9 mouse cellular contexts compared by ENCODE assay signal in genomic region chr2:5730364-5730792, GRCm38 (mm10). TPM values are rescaled to one million over a fixed set of nuclear protein-coding genes. Genes with fewer than 3 reads are reported as not detected.
DNase-seq lines count a peak whose midpoint lies in the region; ATAC-seq lines count a peak whose summit lies in the region.
"Had no signal": no experiment of that assay in that cellular context is flagged by ENCODE, and none has a peak within 500 bp of the region (broad histone marks: within the 10 kb centered on the region; RNA-seq: fewer than 3 reads in every experiment).

No protein-coding gene starts in this region.

- H3K27ac ChIP-seq in heart, embryonic 15.5 days = no peak overlapping the region
- peak overlapping the region; percentile 65 for H3K27ac ChIP-seq in midbrain, embryonic 10.5 days (replicated peaks)
- H3K27ac ChIP-seq: midbrain, embryonic 12.5 days had no signal

- no peak overlapping the region for H3K9ac ChIP-seq in heart, embryonic 15.5 days
- H3K9ac ChIP-seq: midbrain, embryonic 12.5 days had no signal

- no peaks in the 10 kb centered on the region for H3K27me3 ChIP-seq in heart, embryonic 15.5 days
- H3K27me3 ChIP-seq in midbrain, embryonic 10.5 days (ENCODE audit: low read depth, poor library complexity, severe bottlenecking) = no peaks in the 10 kb centered on the region

- no peaks in the 10 kb centered on the region for H3K36me3 ChIP-seq in heart, embryonic 15.5 days
- H3K36me3 ChIP-seq in midbrain, embryonic 10.5 days = no peaks in the 10 kb centered on the region
- H3K36me3 ChIP-seq: midbrain, embryonic 12.5 days had no signal

- WGBS in heart, embryonic 15.5 days = 59% methylated on average over 15 of the region's 15 CpGs
- WGBS in midbrain, embryonic 10.5 days = 68% methylated on average over 15 of the region's 15 CpGs

- H3K4me3 ChIP-seq in heart, embryonic 15.5 days = no peak overlapping the region
- H3K4me3 ChIP-seq in midbrain, embryonic 10.5 days = no peak overlapping the region
- H3K4me3 ChIP-seq: midbrain, embryonic 12.5 days had no signal

- peak; percentile 46 for DNase-seq in layer of hippocampus, adult 11-12 months (ENCODE audit: low spot score)
- DNase-seq in layer of hippocampus, adult 9-10 months (ENCODE audit: low spot score) = no peak
- DNase-seq in adrenal gland, postnatal 25 days = peak; percentile 32
- no peak for DNase-seq in midbrain, embryonic 10.5 days (ENCODE audit: low spot score)
- DNase-seq in gastrocnemius, postnatal 4 days (ENCODE audit: low spot score in 2 of 2) = no peak

- peak; percentile 62; the same call in 1 of the 2 replicates for ATAC-seq in heart, embryonic 15.5 days (replicated peaks; ENCODE audit: insufficient number of reproducible peaks, insufficient read depth, low FRiP score, low read depth)
- no peak for ATAC-seq in CD4-positive, CD25-positive, alpha-beta regulatory T cell, adult 4 months
- ATAC-seq in monocyte, adult 5-6 weeks (replicated peaks; ENCODE audit: insufficient number of reproducible peaks, low FRiP score, low TSS enrichment, poor library complexity, severe bottlenecking) = no peak

- H3K9me3 ChIP-seq in heart, embryonic 15.5 days (replicated peaks) = no peaks in the 10 kb centered on the region
- H3K9me3 ChIP-seq in midbrain, embryonic 10.5 days (replicated peaks) = no peaks in the 10 kb centered on the region
- H3K9me3 ChIP-seq: midbrain, embryonic 12.5 days had no signal

- no peak overlapping the region for H3K4me2 ChIP-seq in heart, embryonic 15.5 days
- H3K4me2 ChIP-seq: midbrain, embryonic 12.5 days had no signal

- H3K4me1 ChIP-seq in heart, embryonic 15.5 days (replicated peaks) = no peaks in the 10 kb centered on the region
- H3K4me1 ChIP-seq in midbrain, embryonic 10.5 days = peaks cover 16% of the 10 kb centered on the region

RNA-seq across cellular contexts. Expression of gene Camk1d, which starts 16.1 kb away (rescaled TPM):
- 4.9 and 7.4 TPM in 2 replicates for total RNA-seq in adrenal gland, postnatal 25 days (2021)
- polyA plus RNA-seq in heart, embryonic 15.5 days (2015; fragmentation: Nextera tagmentation; extraction: Ambion mirVana) = 2.4 and 3.0 TPM in 2 replicates
- 1.4 and 1.5 TPM in 2 replicates for polyA plus RNA-seq in midbrain, embryonic 10.5 days (2016; fragmentation: Nextera tagmentation; extraction: Ambion mirVana)
- 1 to 10 TPM; 6.4 to 8.2 TPM for total RNA-seq in gastrocnemius, postnatal 4 days (2021)
- 10 to 100 TPM in 1 of 2 experiments, 1 to 10 TPM in 1; 9.7 to 10.1 TPM for polyA plus RNA-seq in CD4-positive, CD25-positive, alpha-beta regulatory T cell, adult 4 months (2017; shearing (Covaris generic))
- 24.0 to 36.7 TPM (median 29.4 TPM) in 3 replicates for total RNA-seq in monocyte, adult 5-6 weeks (2017)

Comparison
In these comparisons a context has a peak if more than half of its experiments do, and no peak if none do; other contexts are left out.
1. DNase-seq: peak in layer of hippocampus, adult 11-12 months (single experiment) and adrenal gland, postnatal 25 days (single experiment); none in layer of hippocampus, adult 9-10 months (single experiment), midbrain, embryonic 10.5 days (single experiment) and gastrocnemius, postnatal 4 days (0 of 2).